Mouse (Mus musculus) right cerebral cortex, postnatal 14 days (tissue): ENCODE measurements around the gene Stk32b.

Experiments used
- DNase-seq: peaks from one replicate; pipeline ENCODE4 v3.0.0; 2022

Gene Stk32b

GRCm38 (mm10) chr5:37659177-37659576, 57.8 kb downstream of the Stk32b start:
- no peak for DNase-seq

- DNase-seq = no peak
Measured at GRCm38 (mm10) chr5:37657741-37658140, 59.2 kb downstream of the Stk32b start.

GRCm38 (mm10) chr5:37655208-37655607, 61.8 kb downstream of the Stk32b start:
- DNase-seq = no peak

GRCm38 (mm10) chr5:37650681-37651211, 66.2 kb downstream of the Stk32b start:
- no peak for DNase-seq

- no peak for DNase-seq
Measured at GRCm38 (mm10) chr5:37650089-37650601, 66.8 kb downstream of the Stk32b start.

- DNase-seq = no peak
Measured at GRCm38 (mm10) chr5:37644082-37644481, 72.9 kb downstream of the Stk32b start.

GRCm38 (mm10) chr5:37642486-37642885, 74.5 kb downstream of the Stk32b start:
- DNase-seq = no peak

- no peak for DNase-seq
Measured at GRCm38 (mm10) chr5:37634791-37635190, 82.2 kb downstream of the Stk32b start.

GRCm38 (mm10) chr5:37627437-37628163, 89.4 kb downstream of the Stk32b start:
- no peak for DNase-seq

- DNase-seq = no peak
Measured at GRCm38 (mm10) chr5:37611874-37612273, 105.1 kb downstream of the Stk32b start.

- DNase-seq = no peak
Measured at GRCm38 (mm10) chr5:37599566-37599965, 117.4 kb downstream of the Stk32b start.

GRCm38 (mm10) chr5:37598271-37598670, 118.7 kb downstream of the Stk32b start:
- DNase-seq = no peak

GRCm38 (mm10) chr5:37592411-37592810, 124.6 kb downstream of the Stk32b start:
- no peak for DNase-seq

GRCm38 (mm10) chr5:37587861-37588260, 129.1 kb downstream of the Stk32b start:
- no peak for DNase-seq

- no peak for DNase-seq
Measured at GRCm38 (mm10) chr5:37586071-37586470, 130.9 kb downstream of the Stk32b start.

GRCm38 (mm10) chr5:37575427-37575826, 141.5 kb downstream of the Stk32b start:
- no peak for DNase-seq

- no peak for DNase-seq
Measured at GRCm38 (mm10) chr5:37557274-37557815, 159.6 kb downstream of the Stk32b start.

GRCm38 (mm10) chr5:37554231-37554630, 162.7 kb downstream of the Stk32b start:
- no peak for DNase-seq

- no peak for DNase-seq
Measured at GRCm38 (mm10) chr5:37551649-37552048, 165.3 kb downstream of the Stk32b start.

GRCm38 (mm10) chr5:37535726-37536293, 181.2 kb downstream of the Stk32b start:
- no peak for DNase-seq

GRCm38 (mm10) chr5:37535227-37535626, 181.7 kb downstream of the Stk32b start:
- no peak for DNase-seq

GRCm38 (mm10) chr5:37525363-37525762, 191.6 kb downstream of the Stk32b start:
- DNase-seq = no peak

- no peak for DNase-seq
Measured at GRCm38 (mm10) chr5:37520441-37520840, 196.5 kb downstream of the Stk32b start.

- DNase-seq = no peak
Measured at GRCm38 (mm10) chr5:37512479-37512878, 204.5 kb downstream of the Stk32b start.
